Mouse (Mus musculus) heart, postnatal 4 days (tissue): ENCODE measurements around the gene Actb. TPM values are rescaled to one million over a fixed set of nuclear protein-coding genes. Genes with fewer than 3 reads are reported as not detected.
A peak's percentile ranks its signal among the peaks of the same experiment; 100 is the strongest.

Source experiments
- DNase-seq: peaks from one replicate; pipeline ENCODE4 v3.0.0; 2021
- total RNA-seq, 2 experiments: library from RNA; stranded (reverse); gene quantifications; 2 replicates each; pipeline ENCODE4 v1.2.3; 2021

Actb gene
- total RNA-seq, 2 experiments from 2014 or later = 2,345 to 2,495 TPM

DNA sequence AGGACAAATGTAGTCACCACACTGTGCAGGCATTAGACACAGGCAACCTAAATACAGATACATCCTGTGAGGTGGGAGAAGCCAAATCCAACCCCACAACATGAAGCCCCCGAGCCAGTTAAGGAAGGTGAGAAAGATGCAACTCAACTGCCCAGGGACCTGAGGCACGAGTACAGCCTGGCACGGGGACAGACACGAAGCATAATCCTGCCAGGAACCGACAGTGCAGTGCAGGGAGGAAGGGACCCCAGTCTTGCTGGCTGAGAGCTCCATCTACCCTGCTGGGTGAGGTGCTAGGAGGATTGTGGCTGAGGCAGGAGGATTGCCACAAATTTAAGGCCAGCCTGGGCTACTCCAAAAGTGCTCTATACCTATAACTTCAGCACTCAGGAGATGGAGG is 29.7 kb downstream of the Actb start:
- DNase-seq = no peak

- no peak for DNase-seq
Measured at GRCm38 (mm10) chr5:142875513-142875905, 31.0 kb downstream of the Actb start.

GRCm38 (mm10) chr5:142874791-142875512 is 31.6 kb downstream of the Actb start:
- DNase-seq = no peak

DNA sequence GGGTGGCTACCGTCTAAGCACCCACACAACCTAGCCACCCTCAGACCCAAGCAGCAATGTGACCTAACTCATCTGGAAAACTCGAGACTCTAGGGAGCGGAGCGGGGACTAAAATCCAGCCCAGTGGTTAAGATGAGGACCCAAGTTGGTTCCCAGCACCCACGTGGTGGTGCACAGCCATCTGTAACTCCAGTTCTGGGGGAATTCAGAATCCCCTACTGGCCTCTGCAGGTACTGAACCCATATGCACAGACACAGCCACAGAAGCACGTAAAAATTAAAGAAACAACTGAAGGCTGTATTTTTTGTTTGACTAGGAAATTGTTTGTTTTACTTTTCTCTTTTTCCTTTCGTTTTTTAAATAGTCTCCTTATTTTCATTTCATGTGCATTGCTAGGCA is 32.8 kb downstream of the Actb start:
- DNase-seq = no peak

DNA sequence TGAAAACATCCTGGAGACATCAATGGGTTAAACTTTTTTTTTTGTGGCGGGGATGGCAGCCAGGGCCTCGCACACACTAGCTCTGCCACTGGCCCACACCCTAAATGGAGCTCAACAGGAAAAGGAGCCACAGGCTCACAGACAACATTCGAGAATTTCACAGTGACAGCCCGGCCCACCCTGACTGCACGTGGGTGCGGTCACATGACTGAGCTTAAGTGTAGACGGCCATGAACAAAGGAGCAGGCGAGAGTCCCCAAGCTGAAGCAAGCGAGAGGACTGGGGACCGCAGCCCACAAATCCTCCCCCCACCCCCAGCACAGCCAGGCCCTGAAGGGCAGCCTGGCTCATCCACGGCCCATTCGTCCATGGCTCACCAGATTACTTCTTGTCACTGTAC is 34.8 kb downstream of the Actb start:
- DNase-seq = no peak

- DNase-seq = no peak
Measured at GRCm38 (mm10) chr5:142869463-142869862, 37.1 kb downstream of the Actb start.

GRCm38 (mm10) chr5:142857763-142858229 is 48.8 kb downstream of the Actb start:
- DNase-seq = peak; percentile 62

DNA sequence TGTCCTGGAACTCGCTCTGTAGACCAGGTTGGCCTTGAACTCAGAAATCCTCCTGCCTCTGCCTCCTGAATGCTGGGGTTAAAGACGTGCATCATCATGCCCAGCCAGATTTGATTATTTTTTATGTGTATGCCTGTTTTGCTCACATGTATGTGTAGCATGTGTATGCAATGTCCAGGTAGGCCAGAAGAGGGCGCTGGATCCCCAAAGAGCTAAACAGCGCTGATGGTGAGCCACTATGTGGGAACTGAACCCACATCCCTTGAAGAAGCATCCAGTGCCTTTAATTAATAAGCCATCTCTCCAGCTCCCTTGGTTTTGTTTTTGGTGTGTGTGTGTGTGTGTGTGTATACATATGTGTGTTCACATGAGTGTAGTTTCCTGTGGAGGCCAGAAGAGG is 50.1 kb downstream of the Actb start:
- no peak for DNase-seq

- peak; percentile 66 for DNase-seq
Measured at GRCm38 (mm10) chr5:142854877-142855276, 51.7 kb downstream of the Actb start.

DNA sequence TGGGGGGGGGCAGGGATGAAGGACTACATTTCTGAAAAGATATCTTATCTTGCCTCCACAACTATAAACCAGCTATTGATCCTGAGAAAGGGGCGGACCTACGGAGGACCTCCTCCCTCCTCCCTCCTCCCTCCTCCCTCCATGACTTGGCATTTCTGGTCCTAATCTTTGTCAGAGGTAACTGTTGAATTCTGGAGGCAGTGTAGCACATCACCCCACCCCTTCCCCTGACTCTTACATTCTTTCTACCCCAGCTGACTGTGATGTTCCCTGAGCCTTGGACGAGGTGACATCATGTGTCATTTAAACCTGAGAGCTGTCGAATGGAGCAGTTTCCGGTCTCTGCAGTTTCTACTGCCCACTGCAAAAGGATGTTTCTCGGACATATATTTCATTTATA is 53.0 kb downstream of the Actb start:
- DNase-seq = no peak

Other genes with a start within 250 kb of the Actb start
- gene Slc29a4, start 214.2 kb downstream of the Actb start, total RNA-seq = 1 to 10 TPM in 1 of 2 experiments, under 1 TPM in 1; 0.92 to 1.8 TPM
- gene Tnrc18, start 89.1 kb downstream of the Actb start, total RNA-seq = 100 to 1,000 TPM; 113 TPM
- 1 to 10 TPM; 9.4 to 9.5 TPM for gene Fbxl18, start 11.3 kb downstream of the Actb start, total RNA-seq
- 100 to 1,000 TPM; 145 to 173 TPM for gene Fscn1, start 53.6 kb upstream of the Actb start, total RNA-seq
- 10 to 100 TPM; 28.9 to 32.2 TPM for gene Rnf216, start 206.2 kb upstream of the Actb start, total RNA-seq
- gene Olfr718-ps1, start 240.8 kb upstream of the Actb start, total RNA-seq = not detected